Mouse (Mus musculus): ENCODE measurements around the gene Ror2.

DNA sequence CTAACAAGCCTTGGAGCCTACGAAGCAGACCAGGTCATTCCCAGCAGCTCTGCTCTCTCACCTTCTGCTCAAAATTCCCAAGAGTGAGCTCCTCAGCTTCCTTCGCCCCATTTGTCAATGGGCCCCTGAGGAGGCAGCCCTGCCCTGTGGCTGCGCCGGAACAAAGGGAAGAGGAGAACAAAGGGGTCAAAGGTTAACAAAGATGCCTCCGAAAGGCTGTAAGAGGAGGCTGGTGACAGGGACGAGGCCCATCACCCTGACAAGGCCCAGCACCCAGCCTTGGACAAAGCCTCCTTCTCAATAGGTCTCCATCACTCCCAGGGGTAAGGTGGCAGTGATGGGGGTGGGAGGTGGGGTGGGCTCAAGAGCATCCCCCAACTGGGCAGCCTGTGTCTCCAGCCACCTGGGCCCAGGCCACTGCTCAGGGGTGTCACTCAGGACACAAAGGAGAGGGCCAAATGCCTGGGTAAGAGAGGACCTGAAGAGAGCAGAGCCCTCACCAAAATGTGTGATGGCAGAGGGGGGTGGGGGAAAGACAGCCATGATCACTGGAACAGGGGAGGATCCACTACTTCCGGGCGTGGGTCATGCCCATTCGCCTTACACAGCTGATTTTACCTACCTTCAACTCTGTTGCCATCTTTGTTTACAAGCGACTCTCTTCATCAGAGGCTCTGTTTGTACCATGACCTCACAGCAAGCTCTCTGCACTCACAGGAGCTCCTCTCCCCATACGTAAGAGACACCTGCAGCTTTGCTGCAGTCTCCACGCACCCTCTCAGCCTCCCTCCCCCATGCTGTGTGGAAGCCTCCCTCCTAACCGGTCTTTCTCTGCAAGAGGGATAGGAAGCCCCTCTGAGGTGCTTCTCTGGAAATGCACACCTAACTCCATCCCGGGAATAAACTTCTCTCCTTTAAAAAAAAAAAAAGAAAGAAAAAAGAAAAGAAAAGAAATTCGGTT lies 51.8 kb downstream of the Ror2 start:
- TF ChIP-seq CTCF (IDR thresholded peaks at IDR 0.05; ENCODE audit: extremely low read depth, insufficient read length, insufficient replicate concordance, low read depth, low read length) (no peak), POLR2A (IDR thresholded peaks at IDR 0.05; ENCODE audit: low read depth, low read length) (no peak)

Data from small intestine, adult 2 months (tissue).